Mouse (Mus musculus): ENCODE measurements at regions not wholly inside any gene's neighbourhood (a gene's known extent, or its start where the extent isn't known, plus 50 kb on each side); places are given as distances from the start of the nearest gene placed in this dataset.

DNA sequence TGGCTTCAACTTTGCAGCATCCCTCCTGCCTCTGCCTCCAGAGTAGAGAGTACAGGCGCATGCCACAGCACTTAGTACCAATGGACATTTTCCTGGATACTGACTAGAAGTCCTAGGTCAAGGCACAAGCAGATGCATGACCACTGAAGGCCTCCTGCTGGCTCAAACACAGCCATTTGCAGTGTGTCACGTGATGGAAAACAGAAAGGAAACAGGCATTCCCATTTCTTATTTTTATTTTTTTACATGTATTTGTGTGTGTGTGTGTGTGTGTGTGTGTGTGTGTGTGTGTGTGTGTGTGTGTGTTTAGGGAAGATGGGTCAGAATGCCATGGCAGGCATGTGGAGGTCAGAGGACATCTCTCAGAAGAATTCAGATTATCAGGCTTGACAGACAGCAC is 65.6 kb downstream of the Thap12 start:
- Histone ChIP-seq H3K36me3 (replicated peaks; ENCODE audit: low read length) (no peaks in the 10 kb centered on the region), H3K4me1 (peaks cover 9% of the 10 kb centered on the region), H3K9me3 (peaks cover 20% of the 10 kb centered on the region), H3K4me3 (replicated peaks) (no peak overlapping the region), H3K27me3 (replicated peaks) (peaks cover 75% of the 10 kb centered on the region)
- TF ChIP-seq GATA1 (IDR thresholded peaks at IDR 0.05; ENCODE audit: borderline replicate concordance, low read length): no peak
- TF ChIP-seq FLI1 (IDR thresholded peaks at IDR 0.05; ENCODE audit: low read length): no peak

DNA sequence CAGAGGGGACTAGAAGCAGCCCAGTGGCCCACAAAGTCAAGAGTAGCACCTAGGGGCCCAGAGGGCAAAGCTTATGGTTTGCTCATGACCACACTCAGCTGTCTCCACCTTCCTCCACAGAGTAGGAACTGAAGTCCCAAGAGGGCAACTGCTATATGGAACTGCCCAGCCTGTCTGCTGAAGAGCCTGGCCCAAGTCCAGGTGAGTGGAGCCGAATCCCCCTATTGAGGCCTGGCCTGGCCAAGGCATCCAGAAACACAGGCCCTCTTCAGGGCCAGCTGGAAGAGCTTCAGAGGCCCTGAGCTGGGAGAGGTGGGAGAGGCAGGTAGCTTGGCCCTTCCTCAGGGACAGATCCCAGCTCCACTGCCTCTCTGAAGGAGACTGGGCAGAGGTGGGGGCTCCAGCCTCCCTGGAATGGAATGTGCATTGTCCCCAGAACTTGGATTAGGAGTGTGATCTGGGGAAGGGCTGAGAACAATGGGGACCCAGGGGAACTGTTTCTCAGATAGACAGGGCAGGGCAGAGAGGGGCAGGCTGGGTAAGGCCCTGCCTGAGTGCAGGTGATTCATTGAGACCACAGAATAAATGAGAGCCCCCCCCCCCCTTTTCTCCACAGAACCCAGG is 65.7 kb upstream of the Wnt11 start:
- Histone ChIP-seq H3K9me3 (peaks cover 15% of the 10 kb centered on the region), H3K4me1 (peaks cover 9% of the 10 kb centered on the region), H3K36me3 (replicated peaks; ENCODE audit: low read length) (no peaks in the 10 kb centered on the region), H3K4me3 (replicated peaks) (no peak overlapping the region), H3K27me3 (replicated peaks) (peaks cover 74% of the 10 kb centered on the region)
- TF ChIP-seq GATA1 (IDR thresholded peaks at IDR 0.05; ENCODE audit: borderline replicate concordance, low read length) (no peak), FLI1 (IDR thresholded peaks at IDR 0.05; ENCODE audit: low read length) (no peak)

DNA sequence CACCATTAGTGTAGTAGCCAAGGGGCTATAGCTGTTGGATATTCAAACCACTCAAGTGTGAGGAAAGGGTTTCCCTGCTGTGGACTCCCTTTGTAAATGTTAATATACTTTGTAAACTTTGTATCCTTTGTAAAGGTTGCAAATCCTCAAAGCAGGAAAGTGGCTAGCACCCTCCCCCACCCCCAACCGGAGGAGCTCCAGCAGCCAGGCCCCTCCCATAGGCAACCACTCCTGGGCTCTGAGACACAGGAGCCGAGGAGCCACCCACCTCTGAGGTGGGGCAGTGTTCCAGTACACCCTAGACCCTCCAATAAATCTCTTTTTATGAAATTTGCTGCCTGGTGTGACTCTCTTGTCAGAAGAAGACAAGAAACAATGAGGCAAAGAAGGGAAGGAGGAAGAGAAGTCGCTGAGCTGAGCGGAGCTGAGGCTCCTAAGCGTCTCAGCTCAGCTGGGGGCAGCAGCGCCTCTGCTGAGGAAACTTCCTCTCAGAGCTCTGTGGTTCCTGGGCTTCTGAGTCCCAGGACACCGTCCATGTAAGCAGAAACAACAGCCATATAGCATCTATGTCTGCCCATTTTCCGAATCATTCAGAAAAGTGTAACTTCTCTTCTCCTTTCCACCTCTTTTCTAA is 64.5 kb upstream of the Wnt11 start:
- Histone ChIP-seq H3K4me1 (peaks cover 9% of the 10 kb centered on the region), H3K27me3 (replicated peaks) (peaks cover 73% of the 10 kb centered on the region), H3K36me3 (replicated peaks; ENCODE audit: low read length) (no peaks in the 10 kb centered on the region), H3K9me3 (peaks cover 6% of the 10 kb centered on the region), H3K4me3 (replicated peaks) (no peak overlapping the region)
- TF ChIP-seq GATA1 (IDR thresholded peaks at IDR 0.05; ENCODE audit: borderline replicate concordance, low read length) (no peak), FLI1 (IDR thresholded peaks at IDR 0.05; ENCODE audit: low read length) (no peak)

DNA sequence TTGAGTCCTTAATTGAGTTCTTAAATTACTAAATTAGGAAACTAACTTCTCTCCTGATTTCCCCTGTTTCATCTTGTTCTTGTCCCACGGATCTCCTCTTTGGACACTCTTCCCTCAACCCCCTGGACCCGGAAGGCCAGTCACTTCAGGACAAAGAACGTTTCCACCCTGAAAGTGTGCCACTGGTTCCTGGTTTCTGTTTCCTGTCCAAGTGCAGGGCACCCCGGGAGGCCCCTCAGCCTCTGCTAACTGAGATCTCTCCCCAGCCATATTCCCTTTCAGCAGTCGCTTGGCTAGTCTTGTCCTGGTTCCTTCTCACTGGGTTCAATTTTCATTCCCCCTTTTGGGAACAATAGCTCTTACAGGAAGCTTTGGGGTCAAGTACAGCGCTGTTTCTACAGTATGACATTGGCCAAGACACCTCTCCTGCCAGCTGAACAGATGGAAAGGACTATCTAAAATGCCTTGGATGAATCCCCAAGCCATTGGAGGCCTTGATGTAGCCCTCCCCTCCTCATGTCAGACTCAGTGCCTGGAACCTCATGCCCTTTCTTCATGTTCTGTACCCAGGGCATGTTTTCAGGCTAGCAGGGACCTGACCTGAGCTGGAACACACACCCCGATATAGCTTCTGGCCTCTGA is 63.7 kb upstream of the Wnt11 start:
- no peak overlapping the region for H3K4me3 ChIP-seq (replicated peaks)
- peaks cover 9% of the 10 kb centered on the region for H3K4me1 ChIP-seq
- H3K27me3 ChIP-seq (replicated peaks): peaks cover 78% of the 10 kb centered on the region
- H3K9me3 ChIP-seq: no peaks in the 10 kb centered on the region
- H3K36me3 ChIP-seq (replicated peaks; ENCODE audit: low read length): no peaks in the 10 kb centered on the region
- TF ChIP-seq FLI1 (IDR thresholded peaks at IDR 0.05; ENCODE audit: low read length) (no peak), GATA1 (IDR thresholded peaks at IDR 0.05; ENCODE audit: borderline replicate concordance, low read length) (no peak)

DNA sequence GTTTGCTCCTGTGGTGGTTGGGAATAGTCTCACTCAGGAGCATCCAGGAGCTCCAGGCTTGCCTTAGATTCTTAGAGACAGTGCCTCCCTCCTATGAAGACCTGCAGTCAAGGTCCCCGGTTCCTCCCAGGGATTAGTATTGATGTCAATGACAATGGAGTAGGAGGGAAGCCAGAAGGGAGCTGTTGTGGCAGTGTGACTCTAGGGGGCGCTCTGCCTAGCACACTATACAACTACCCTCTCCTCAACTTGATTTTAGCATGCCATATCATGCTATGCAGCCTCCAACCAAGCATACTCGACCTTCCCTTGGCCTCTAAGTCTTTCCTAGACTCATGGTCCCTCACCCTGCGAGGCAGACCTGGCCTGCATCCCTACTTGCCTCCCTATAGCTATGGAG is 60.3 kb upstream of the Wnt11 start:
- Histone ChIP-seq H3K4me3 (replicated peaks) (no peak overlapping the region), H3K36me3 (replicated peaks; ENCODE audit: low read length) (no peaks in the 10 kb centered on the region), H3K9me3 (no peaks in the 10 kb centered on the region), H3K4me1 (peaks cover 12% of the 10 kb centered on the region), H3K27me3 (replicated peaks) (peaks cover 72% of the 10 kb centered on the region)
- no peak for TF ChIP-seq FLI1 (IDR thresholded peaks at IDR 0.05; ENCODE audit: low read length)
- TF ChIP-seq GATA1 (IDR thresholded peaks at IDR 0.05; ENCODE audit: borderline replicate concordance, low read length): no peak

DNA sequence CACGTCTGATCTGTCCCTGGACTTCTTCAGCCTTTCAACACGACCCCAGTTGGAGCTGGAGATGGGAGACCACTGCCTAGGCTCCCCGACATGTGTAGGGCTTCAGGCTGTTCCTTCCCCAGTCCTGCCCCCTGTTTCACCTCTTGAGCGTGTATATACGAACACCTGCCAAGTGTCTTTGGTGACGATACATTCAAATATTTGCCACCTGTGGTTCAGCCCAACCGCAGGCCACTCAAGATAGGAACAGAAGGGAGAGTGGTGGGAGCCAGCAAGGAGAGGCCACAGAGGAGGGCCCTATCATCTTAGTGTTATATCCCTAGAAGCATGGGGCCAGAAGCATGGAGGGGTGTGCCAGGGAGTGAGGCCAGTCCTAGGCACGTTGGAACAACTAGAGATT is 59.9 kb upstream of the Wnt11 start:
- peaks cover 12% of the 10 kb centered on the region for H3K4me1 ChIP-seq
- H3K36me3 ChIP-seq (replicated peaks; ENCODE audit: low read length): no peaks in the 10 kb centered on the region
- no peaks in the 10 kb centered on the region for H3K9me3 ChIP-seq
- no peak for TF ChIP-seq FLI1 (IDR thresholded peaks at IDR 0.05; ENCODE audit: low read length)
- TF ChIP-seq GATA1 (IDR thresholded peaks at IDR 0.05; ENCODE audit: borderline replicate concordance, low read length): no peak
- H3K4me3 ChIP-seq (replicated peaks): no peak overlapping the region
- peaks cover 72% of the 10 kb centered on the region for H3K27me3 ChIP-seq (replicated peaks)

DNA sequence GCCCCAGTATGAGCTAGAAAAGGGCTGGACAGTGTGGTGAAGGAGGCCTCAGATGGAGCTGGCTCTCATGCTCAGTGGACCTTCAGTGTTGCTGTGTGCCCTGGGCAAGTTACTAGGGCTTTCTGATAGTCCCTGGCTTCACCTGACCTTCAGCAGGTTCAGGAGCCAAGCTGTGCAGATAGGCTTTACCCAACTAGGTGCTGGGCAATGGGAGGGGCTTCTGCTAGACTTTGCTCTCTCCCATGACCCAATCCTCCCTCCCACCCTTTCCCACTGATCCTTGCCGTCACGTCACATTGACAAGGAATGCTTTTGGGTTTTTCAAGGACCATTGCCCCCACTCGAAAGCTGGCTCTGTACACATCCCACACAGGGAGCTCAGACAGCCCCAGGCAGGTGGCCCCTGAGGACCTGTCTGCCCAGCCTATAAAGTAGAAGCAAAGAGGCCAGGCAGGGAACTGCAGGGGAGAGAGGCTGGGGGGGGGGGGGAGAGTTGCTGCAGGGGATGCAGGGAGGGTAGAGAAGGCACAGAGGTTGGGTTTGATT is 57.5 kb upstream of the Wnt11 start:
- H3K4me3 ChIP-seq (replicated peaks): no peak overlapping the region
- H3K4me1 ChIP-seq: 0 out of 2 replicates have a peak, but pooled peaks cover 3% of the 10 kb centered on the region
- no peaks in the 10 kb centered on the region for H3K9me3 ChIP-seq
- peaks cover 71% of the 10 kb centered on the region for H3K27me3 ChIP-seq (replicated peaks)
- TF ChIP-seq GATA1 (IDR thresholded peaks at IDR 0.05; ENCODE audit: borderline replicate concordance, low read length) (no peak), FLI1 (IDR thresholded peaks at IDR 0.05; ENCODE audit: low read length) (no peak)
- no peaks in the 10 kb centered on the region for H3K36me3 ChIP-seq (replicated peaks; ENCODE audit: low read length)

DNA sequence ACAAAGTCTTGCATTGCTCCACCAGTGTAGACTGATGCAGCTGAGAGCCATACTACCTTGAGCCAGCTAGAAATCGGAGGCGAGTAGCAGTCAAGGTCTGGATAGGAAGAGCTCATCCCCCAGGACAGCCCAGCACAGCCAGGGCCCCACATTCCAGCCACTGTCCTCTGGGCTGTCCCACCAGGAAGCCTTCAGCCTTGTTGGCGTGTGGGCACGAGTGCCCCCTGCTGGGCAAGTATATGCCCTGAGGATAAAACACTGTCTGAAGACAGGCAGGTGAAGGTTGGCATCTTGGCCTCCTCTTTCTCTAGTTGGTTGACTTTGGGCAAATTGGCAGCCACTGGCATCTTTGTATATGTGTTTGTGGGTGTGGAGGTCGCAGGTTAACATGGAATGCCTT is 56.0 kb upstream of the Wnt11 start:
- 0 out of 2 replicates have a peak, but pooled peaks cover 3% of the 10 kb centered on the region for H3K4me1 ChIP-seq
- peaks cover 69% of the 10 kb centered on the region for H3K27me3 ChIP-seq (replicated peaks)
- H3K4me3 ChIP-seq (replicated peaks): no peak overlapping the region
- TF ChIP-seq FLI1 (IDR thresholded peaks at IDR 0.05; ENCODE audit: low read length): no peak
- TF ChIP-seq GATA1 (IDR thresholded peaks at IDR 0.05; ENCODE audit: borderline replicate concordance, low read length): no peak
- H3K9me3 ChIP-seq: no peaks in the 10 kb centered on the region
- no peaks in the 10 kb centered on the region for H3K36me3 ChIP-seq (replicated peaks; ENCODE audit: low read length)

DNA sequence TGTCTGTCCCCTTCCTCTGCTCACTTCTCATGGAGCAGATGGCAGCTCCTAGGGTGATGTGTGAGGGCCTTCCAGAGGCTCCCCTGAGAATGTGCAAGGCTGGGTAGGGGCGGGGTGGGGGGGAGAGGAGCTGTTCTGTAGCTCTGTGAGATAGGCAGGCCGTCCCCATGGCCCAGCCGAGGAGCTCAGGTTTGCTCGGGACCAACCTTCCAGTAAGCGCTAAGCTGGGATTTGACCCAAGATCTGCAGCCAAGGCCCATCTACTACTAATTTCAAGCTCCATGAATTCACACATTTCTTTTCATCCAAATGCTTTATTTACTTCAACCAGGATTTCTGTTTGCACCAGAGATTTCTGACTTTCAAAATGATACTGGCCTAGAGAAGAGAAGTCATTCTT is 51.4 kb upstream of the Wnt11 start:
- Histone ChIP-seq H3K4me1 (peaks cover 14% of the 10 kb centered on the region), H3K9me3 (no peaks in the 10 kb centered on the region), H3K4me3 (replicated peaks) (no peak overlapping the region), H3K36me3 (replicated peaks; ENCODE audit: low read length) (no peaks in the 10 kb centered on the region), H3K27me3 (replicated peaks) (peaks cover 73% of the 10 kb centered on the region)
- TF ChIP-seq GATA1 (IDR thresholded peaks at IDR 0.05; ENCODE audit: borderline replicate concordance, low read length) (no peak), FLI1 (IDR thresholded peaks at IDR 0.05; ENCODE audit: low read length) (no peak)

DNA sequence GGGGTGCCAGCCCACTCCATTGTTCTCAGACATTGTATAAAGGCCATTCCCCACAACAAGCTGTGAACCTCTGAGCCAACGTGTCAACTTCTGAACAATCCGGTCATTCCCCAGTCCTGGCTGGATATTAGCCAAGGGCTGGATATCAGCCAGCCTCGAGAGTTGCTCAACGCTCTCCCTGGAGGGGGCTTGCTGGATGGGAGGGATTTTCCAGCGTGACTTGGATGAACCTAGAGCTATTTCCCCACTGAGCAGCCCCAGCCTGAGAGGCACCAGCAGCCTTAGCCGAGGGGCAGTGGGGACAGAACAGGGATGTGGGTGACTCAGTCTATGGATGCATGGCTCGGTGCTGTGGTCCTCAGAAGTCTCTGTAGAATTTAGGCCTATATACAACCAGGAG is 51.0 kb upstream of the Wnt11 start:
- TF ChIP-seq FLI1 (IDR thresholded peaks at IDR 0.05; ENCODE audit: low read length) (no peak), GATA1 (IDR thresholded peaks at IDR 0.05; ENCODE audit: borderline replicate concordance, low read length) (no peak)
- no peak overlapping the region for H3K4me3 ChIP-seq (replicated peaks)
- H3K36me3 ChIP-seq (replicated peaks; ENCODE audit: low read length): no peaks in the 10 kb centered on the region
- H3K4me1 ChIP-seq: peaks cover 11% of the 10 kb centered on the region
- H3K9me3 ChIP-seq: no peaks in the 10 kb centered on the region
- peaks cover 76% of the 10 kb centered on the region for H3K27me3 ChIP-seq (replicated peaks)
